Mouse (Mus musculus): Measurements from ENCODE around the gene Ndufaf7. TPM values are rescaled to one million over a fixed set of nuclear protein-coding genes. Genes with fewer than 3 reads are reported as not detected.

Gene Ndufaf7
- polyA plus RNA-seq, 1 experiment = 20.8 TPM

- 81% methylated on average over 5 of the region's 5 CpGs for WGBS
- no peak for DNase-seq
- H3K4me1 ChIP-seq (ENCODE audit: control insufficient read depth, insufficient read depth, low read length) = no peaks in the 10 kb centered on the region
- no peak for TF ChIP-seq POLR2A (IDR thresholded peaks at IDR 0.05; ENCODE audit: low read depth, low read length)
- no peak for TF ChIP-seq CTCF (conservative IDR thresholded peaks at IDR 0.05; ENCODE audit: insufficient read depth, insufficient read length, low read depth, low read length)
- H3K4me3 ChIP-seq (ENCODE audit: insufficient read depth, low read depth, low read length) = no peak within 1 kb of the TSS
- no peaks in the 10 kb centered on the region; the same call in 1 of the 2 replicates for H3K27me3 ChIP-seq (replicated peaks; ENCODE audit: control insufficient read depth, insufficient read depth, low read length)
- H3K27ac ChIP-seq (ENCODE audit: insufficient read depth, low read depth, low read length) = no peak within 1 kb of the TSS
- no peaks in the 10 kb centered on the region for H3K36me3 ChIP-seq (ENCODE audit: control insufficient read depth, insufficient read depth, low read length)
Measured at GRCm38 (mm10) chr17:78906892-78907291, 30.0 kb upstream of the Ndufaf7 start, which contains the start of gene Sult6b1. Gene Sult6b1 (minus strand): TSS chr17:78906992.

- Histone ChIP-seq H3K27ac (ENCODE audit: insufficient read depth, low read depth, low read length) (no peak overlapping the region), H3K4me3 (ENCODE audit: insufficient read depth, low read depth, low read length) (no peak overlapping the region), H3K27me3 (replicated peaks; ENCODE audit: control insufficient read depth, insufficient read depth, low read length) (no peaks in the 10 kb centered on the region; the same call in 1 of the 2 replicates), H3K36me3 (ENCODE audit: control insufficient read depth, insufficient read depth, low read length) (no peaks in the 10 kb centered on the region), H3K4me1 (ENCODE audit: control insufficient read depth, insufficient read depth, low read length) (no peaks in the 10 kb centered on the region)
- no peak for TF ChIP-seq CTCF (conservative IDR thresholded peaks at IDR 0.05; ENCODE audit: insufficient read depth, insufficient read length, low read depth, low read length)
- no peak for TF ChIP-seq POLR2A (IDR thresholded peaks at IDR 0.05; ENCODE audit: low read depth, low read length)
- DNase-seq = no peak
- 61% methylated on average over 2 of the region's 2 CpGs for WGBS
Measured at GRCm38 (mm10) chr17:78909374-78909773, 27.6 kb upstream of the Ndufaf7 start.

GRCm38 (mm10) chr17:78912861-78913281 is 24.1 kb upstream of the Ndufaf7 start:
- no peak overlapping the region for H3K4me3 ChIP-seq (ENCODE audit: insufficient read depth, low read depth, low read length)
- peaks cover 9% of the 10 kb centered on the region; the same call in 1 of the 2 replicates for H3K4me1 ChIP-seq (ENCODE audit: control insufficient read depth, insufficient read depth, low read length)
- H3K36me3 ChIP-seq (ENCODE audit: control insufficient read depth, insufficient read depth, low read length) = no peaks in the 10 kb centered on the region
- no peaks in the 10 kb centered on the region; the same call in 1 of the 2 replicates for H3K27me3 ChIP-seq (replicated peaks; ENCODE audit: control insufficient read depth, insufficient read depth, low read length)
- peak; percentile 5 for DNase-seq
- no peak overlapping the region for H3K27ac ChIP-seq (ENCODE audit: insufficient read depth, low read depth, low read length)
- WGBS = 30% methylated on average over 6 of the region's 6 CpGs
- no peak for TF ChIP-seq POLR2A (IDR thresholded peaks at IDR 0.05; ENCODE audit: low read depth, low read length)
- TF ChIP-seq CTCF (conservative IDR thresholded peaks at IDR 0.05; ENCODE audit: insufficient read depth, insufficient read length, low read depth, low read length) = no peak

- peaks cover 9% of the 10 kb centered on the region; the same call in 1 of the 2 replicates for H3K4me1 ChIP-seq (ENCODE audit: control insufficient read depth, insufficient read depth, low read length)
- H3K36me3 ChIP-seq (ENCODE audit: control insufficient read depth, insufficient read depth, low read length) = no peaks in the 10 kb centered on the region
- H3K27ac ChIP-seq (ENCODE audit: insufficient read depth, low read depth, low read length) = no peak overlapping the region
- 53% methylated on average over 3 of the region's 3 CpGs for WGBS
- no peak for DNase-seq
- no peaks in the 10 kb centered on the region for H3K27me3 ChIP-seq (replicated peaks; ENCODE audit: control insufficient read depth, insufficient read depth, low read length)
- no peak overlapping the region for H3K4me3 ChIP-seq (ENCODE audit: insufficient read depth, low read depth, low read length)
- TF ChIP-seq POLR2A (IDR thresholded peaks at IDR 0.05; ENCODE audit: low read depth, low read length) (no peak), CTCF (conservative IDR thresholded peaks at IDR 0.05; ENCODE audit: insufficient read depth, insufficient read length, low read depth, low read length) (no peak)
Measured at GRCm38 (mm10) chr17:78913921-78914320, 23.0 kb upstream of the Ndufaf7 start.

GRCm38 (mm10) chr17:78915772-78916171 is 21.2 kb upstream of the Ndufaf7 start:
- DNase-seq = no peak
- Histone ChIP-seq H3K36me3 (ENCODE audit: control insufficient read depth, insufficient read depth, low read length) (no peaks in the 10 kb centered on the region; the same call in 1 of the 2 replicates), H3K27ac (ENCODE audit: insufficient read depth, low read depth, low read length) (peak overlapping the region; percentile 70), H3K4me3 (ENCODE audit: insufficient read depth, low read depth, low read length) (peak overlapping the region; percentile 84), H3K4me1 (ENCODE audit: control insufficient read depth, insufficient read depth, low read length) (peaks cover 9% of the 10 kb centered on the region; the same call in 1 of the 2 replicates), H3K27me3 (replicated peaks; ENCODE audit: control insufficient read depth, insufficient read depth, low read length) (no peaks in the 10 kb centered on the region)
- TF ChIP-seq CTCF (conservative IDR thresholded peaks at IDR 0.05; ENCODE audit: insufficient read depth, insufficient read length, low read depth, low read length) = no peak
- TF ChIP-seq POLR2A (IDR thresholded peaks at IDR 0.05; ENCODE audit: low read depth, low read length) = no peak
- WGBS = 53% methylated on average over 6 of the region's 6 CpGs

- H3K4me3 ChIP-seq (ENCODE audit: insufficient read depth, low read depth, low read length) = peak within 1 kb of the TSS; percentile 84
- no peaks in the 10 kb centered on the region for H3K27me3 ChIP-seq (replicated peaks; ENCODE audit: control insufficient read depth, insufficient read depth, low read length)
- WGBS = under 1% methylated on average over 37 of the region's 37 CpGs
- TF ChIP-seq CTCF (conservative IDR thresholded peaks at IDR 0.05; ENCODE audit: insufficient read depth, insufficient read length, low read depth, low read length) (0 out of 2 replicates have a peak, but pooled peaks have one; percentile 0), POLR2A (IDR thresholded peaks at IDR 0.05; ENCODE audit: low read depth, low read length) (peak; percentile 84)
- H3K36me3 ChIP-seq (ENCODE audit: control insufficient read depth, insufficient read depth, low read length) = peaks cover 2% of the 10 kb centered on the region; the same call in 1 of the 2 replicates
- DNase-seq = peak; percentile 95
- H3K27ac ChIP-seq (ENCODE audit: insufficient read depth, low read depth, low read length) = peak within 1 kb of the TSS; percentile 70
- H3K4me1 ChIP-seq (ENCODE audit: control insufficient read depth, insufficient read depth, low read length) = peaks cover 9% of the 10 kb centered on the region; the same call in 1 of the 2 replicates
Measured at GRCm38 (mm10) chr17:78916369-78916813, 20.5 kb upstream of the Ndufaf7 start, which contains the start of gene Cebpzos. Gene Cebpzos (plus strand): TSS chr17:78916500.

- Histone ChIP-seq H3K4me3 (ENCODE audit: insufficient read depth, low read depth, low read length) (peak overlapping the region; percentile 84), H3K4me1 (ENCODE audit: control insufficient read depth, insufficient read depth, low read length) (peaks cover 9% of the 10 kb centered on the region; the same call in 1 of the 2 replicates), H3K27me3 (replicated peaks; ENCODE audit: control insufficient read depth, insufficient read depth, low read length) (no peaks in the 10 kb centered on the region), H3K27ac (ENCODE audit: insufficient read depth, low read depth, low read length) (no peak overlapping the region), H3K36me3 (ENCODE audit: control insufficient read depth, insufficient read depth, low read length) (peaks cover 2% of the 10 kb centered on the region; the same call in 1 of the 2 replicates)
- no peak for DNase-seq
- TF ChIP-seq POLR2A (IDR thresholded peaks at IDR 0.05; ENCODE audit: low read depth, low read length) (no peak), CTCF (conservative IDR thresholded peaks at IDR 0.05; ENCODE audit: insufficient read depth, insufficient read length, low read depth, low read length) (no peak)
- WGBS = under 1% methylated on average over 11 of the region's 11 CpGs
Measured at GRCm38 (mm10) chr17:78916899-78917298, 20.0 kb upstream of the Ndufaf7 start.
